Mouse (Mus musculus): ENCODE data around the gene Derl3.
"Not testable (repeated sequence)": the region's sequence is repeated elsewhere in the genome, so short reads cannot be mapped to it uniquely, and the experiment has no call there.

Derl3 gene

GRCm38 (mm10) chr10:75893089-75893750 lies at the start of gene Derl3:
Gene Derl3 (plus strand): TSS chr10:75893413.
- ATAC-seq (ENCODE audit: low TSS enrichment): peak; percentile 92

GRCm38 (mm10) chr10:75843898-75844297 lies 49.3 kb upstream of the Derl3 start:
- not testable (repeated sequence) for ATAC-seq (ENCODE audit: low TSS enrichment)

GRCm38 (mm10) chr10:75844800-75845199 lies 48.4 kb upstream of the Derl3 start:
- no peak for ATAC-seq (ENCODE audit: low TSS enrichment)

GRCm38 (mm10) chr10:75845306-75845930 lies 47.8 kb upstream of the Derl3 start:
- ATAC-seq (ENCODE audit: low TSS enrichment): no peak

GRCm38 (mm10) chr10:75848382-75848781 lies 44.8 kb upstream of the Derl3 start:
- ATAC-seq (ENCODE audit: low TSS enrichment): no peak

GRCm38 (mm10) chr10:75851076-75851475 lies 42.1 kb upstream of the Derl3 start:
- no peak for ATAC-seq (ENCODE audit: low TSS enrichment)

- no peak for ATAC-seq (ENCODE audit: low TSS enrichment)
These were observed 41.5 kb upstream of the Derl3 start for GRCm38 (mm10) chr10:75851681-75852080.

GRCm38 (mm10) chr10:75852539-75853125 lies 40.6 kb upstream of the Derl3 start:
- ATAC-seq (ENCODE audit: low TSS enrichment): no peak

GRCm38 (mm10) chr10:75853452-75853851 lies 39.8 kb upstream of the Derl3 start:
- ATAC-seq (ENCODE audit: low TSS enrichment): peak; percentile 58

GRCm38 (mm10) chr10:75854096-75854495 lies 39.1 kb upstream of the Derl3 start:
- no peak for ATAC-seq (ENCODE audit: low TSS enrichment)

GRCm38 (mm10) chr10:75854791-75855190 lies 38.4 kb upstream of the Derl3 start:
- ATAC-seq (ENCODE audit: low TSS enrichment): no peak; the same call in 1 of the 2 replicates

GRCm38 (mm10) chr10:75855416-75855981 lies 37.7 kb upstream of the Derl3 start:
- ATAC-seq (ENCODE audit: low TSS enrichment): no peak

- ATAC-seq (ENCODE audit: low TSS enrichment): no peak
These were observed 36.9 kb upstream of the Derl3 start for GRCm38 (mm10) chr10:75856155-75856907.

GRCm38 (mm10) chr10:75856976-75857375 lies 36.2 kb upstream of the Derl3 start:
- ATAC-seq (ENCODE audit: low TSS enrichment): no peak

GRCm38 (mm10) chr10:75857598-75857997 lies 35.6 kb upstream of the Derl3 start:
- ATAC-seq (ENCODE audit: low TSS enrichment): no peak

GRCm38 (mm10) chr10:75859107-75859746 lies 34.0 kb upstream of the Derl3 start:
- no peak for ATAC-seq (ENCODE audit: low TSS enrichment)

GRCm38 (mm10) chr10:75859786-75860470 lies 33.3 kb upstream of the Derl3 start, which contains the start of gene Mif:
Gene Mif (minus strand): TSS chr10:75860240.
- peak; percentile 97 for ATAC-seq (ENCODE audit: low TSS enrichment)

- no peak for ATAC-seq (ENCODE audit: low TSS enrichment)
These were observed 32.5 kb upstream of the Derl3 start for GRCm38 (mm10) chr10:75860746-75861145.

GRCm38 (mm10) chr10:75861587-75861986 lies 31.6 kb upstream of the Derl3 start:
- ATAC-seq (ENCODE audit: low TSS enrichment): no peak

- no peak for ATAC-seq (ENCODE audit: low TSS enrichment)
These were observed 20.9 kb upstream of the Derl3 start for GRCm38 (mm10) chr10:75872025-75872914.

Data from frontal cortex, adult (tissue).